Mouse (Mus musculus) CD4-positive helper T cell, adult 2 months (primary cell): ENCODE measurements around the gene Sgca.

Source experiments
- DNase-seq: peaks from one replicate; pipeline ENCODE4 v3.0.0-alpha.2; 2012; ENCODE audit warnings: low read depth, missing footprints, low spot score

Gene Sgca

DNA sequence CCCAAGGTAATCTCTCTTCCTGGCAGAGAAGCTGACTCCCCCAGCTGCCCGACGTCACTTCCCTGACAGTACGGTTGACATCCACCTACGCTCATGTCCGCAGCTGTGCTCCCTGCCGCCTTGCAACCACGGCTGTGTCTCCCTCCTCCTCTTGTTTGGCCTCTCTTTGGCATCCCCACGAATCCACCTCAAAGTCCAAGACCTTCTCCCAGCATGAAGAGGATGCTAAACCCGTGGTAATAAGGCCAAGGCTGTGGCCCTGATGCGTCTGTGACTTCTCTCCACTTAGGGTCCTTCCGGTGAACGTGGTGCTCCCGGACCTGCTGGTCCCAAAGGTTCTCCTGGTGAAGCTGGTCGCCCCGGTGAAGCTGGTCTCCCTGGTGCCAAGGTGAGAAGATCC lies 33.1 kb downstream of the Sgca start:
- DNase-seq = peak; percentile 15

DNA sequence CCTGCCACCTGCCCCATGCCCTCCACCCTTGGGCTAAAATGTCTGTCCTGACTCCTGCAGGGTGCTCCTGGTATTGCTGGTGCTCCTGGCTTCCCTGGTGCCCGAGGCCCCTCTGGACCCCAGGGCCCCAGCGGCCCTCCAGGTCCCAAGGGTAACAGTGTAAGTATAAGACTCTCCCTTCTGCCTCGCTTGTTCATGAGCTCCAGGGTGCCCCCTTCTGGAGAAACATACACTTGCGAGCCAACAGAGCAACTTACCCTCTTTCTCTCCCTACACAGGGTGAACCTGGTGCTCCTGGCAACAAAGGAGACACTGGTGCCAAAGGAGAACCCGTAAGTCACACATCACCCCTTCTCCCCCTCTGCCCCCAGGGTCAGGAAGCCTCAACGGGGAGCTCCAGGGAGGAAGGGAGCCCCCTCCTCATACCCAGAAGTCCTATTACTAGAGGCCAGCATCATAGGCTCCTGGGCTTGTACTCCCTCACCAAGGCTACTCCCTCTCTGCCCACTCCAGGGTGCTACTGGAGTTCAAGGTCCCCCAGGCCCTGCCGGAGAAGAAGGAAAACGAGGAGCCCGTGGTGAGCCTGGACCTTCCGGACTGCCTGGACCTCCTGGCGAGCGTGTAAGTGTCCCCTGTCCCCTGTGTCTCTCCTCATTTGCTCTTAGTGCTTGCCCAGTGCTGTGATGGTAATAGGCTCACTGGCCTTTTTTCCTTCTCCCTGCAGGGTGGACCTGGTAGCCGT lies 33.7 kb downstream of the Sgca start:
- peak; percentile 57 for DNase-seq

DNA sequence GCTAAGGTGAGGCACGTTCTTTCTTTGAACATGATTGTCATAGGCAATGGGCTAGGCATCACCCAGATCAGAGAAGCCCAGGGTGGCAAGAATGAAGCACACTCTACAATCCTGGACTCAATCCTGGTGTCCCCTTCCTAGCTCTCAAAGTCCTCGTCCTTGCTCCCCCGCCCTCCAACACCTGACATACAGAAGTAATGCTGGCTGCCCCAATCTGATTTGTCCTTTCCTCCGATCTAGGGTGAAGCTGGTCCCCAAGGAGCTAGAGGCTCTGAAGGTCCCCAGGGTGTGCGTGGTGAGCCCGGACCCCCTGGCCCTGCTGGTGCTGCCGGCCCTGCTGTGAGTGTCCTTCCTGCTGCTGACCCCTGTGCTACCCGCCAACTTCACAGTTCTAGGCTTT lies 34.4 kb downstream of the Sgca start:
- no peak for DNase-seq

DNA sequence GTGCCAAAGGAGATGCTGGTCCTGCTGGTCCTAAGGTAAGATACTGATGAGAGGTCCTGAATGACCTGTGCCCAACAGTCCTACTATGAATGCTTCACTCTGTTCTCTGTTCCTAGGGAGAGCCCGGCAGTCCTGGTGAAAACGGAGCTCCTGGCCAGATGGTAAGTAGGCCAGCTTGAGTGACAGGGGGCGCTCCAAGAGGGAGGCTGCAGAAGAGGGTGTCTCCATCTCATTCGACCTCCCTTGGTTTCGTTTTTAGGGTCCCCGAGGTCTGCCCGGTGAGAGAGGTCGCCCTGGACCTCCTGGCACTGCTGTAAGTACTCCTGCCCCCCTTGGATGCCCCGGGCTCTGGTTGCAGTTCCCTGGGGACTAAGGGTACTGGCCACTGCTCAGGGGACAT lies 35.0 kb downstream of the Sgca start:
- DNase-seq = no peak

DNA sequence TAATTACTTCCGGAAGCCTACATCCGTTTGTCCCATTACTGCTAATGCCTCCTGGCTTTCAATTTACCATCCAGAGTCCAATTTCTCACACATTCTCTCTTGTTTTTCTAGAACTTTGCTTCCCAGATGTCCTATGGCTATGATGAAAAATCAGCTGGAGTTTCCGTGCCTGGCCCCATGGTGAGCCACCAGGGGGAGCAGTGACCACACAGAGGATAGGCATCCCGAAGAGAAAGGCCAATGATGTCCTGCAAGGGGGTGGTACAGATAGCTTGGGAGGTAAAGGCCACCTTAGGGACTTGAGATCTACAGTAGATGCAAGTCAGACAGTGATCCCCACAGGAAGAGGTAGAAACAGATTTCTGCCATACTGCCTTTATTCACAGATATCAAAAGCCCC lies 36.8 kb downstream of the Sgca start:
- peak; percentile 61 for DNase-seq

DNA sequence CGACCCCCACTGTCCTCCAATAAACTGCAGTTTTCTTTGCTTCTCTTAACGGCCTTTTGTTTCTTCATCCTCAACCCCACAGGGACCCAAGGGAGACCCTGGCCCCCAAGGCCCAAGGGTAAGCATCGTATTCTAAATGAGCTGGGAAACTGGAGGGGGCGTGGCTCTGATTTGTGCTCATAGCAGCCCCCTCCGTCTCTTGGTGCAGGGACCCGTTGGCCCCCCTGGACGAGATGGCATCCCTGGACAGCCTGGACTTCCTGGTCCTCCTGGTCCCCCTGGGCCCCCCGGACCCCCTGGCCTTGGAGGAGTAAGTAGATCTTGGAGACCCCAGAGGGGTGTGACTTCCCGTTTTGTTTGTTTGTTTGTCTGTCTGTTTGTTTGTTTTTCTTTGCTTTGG lies 37.8 kb downstream of the Sgca start:
- no peak for DNase-seq

DNA sequence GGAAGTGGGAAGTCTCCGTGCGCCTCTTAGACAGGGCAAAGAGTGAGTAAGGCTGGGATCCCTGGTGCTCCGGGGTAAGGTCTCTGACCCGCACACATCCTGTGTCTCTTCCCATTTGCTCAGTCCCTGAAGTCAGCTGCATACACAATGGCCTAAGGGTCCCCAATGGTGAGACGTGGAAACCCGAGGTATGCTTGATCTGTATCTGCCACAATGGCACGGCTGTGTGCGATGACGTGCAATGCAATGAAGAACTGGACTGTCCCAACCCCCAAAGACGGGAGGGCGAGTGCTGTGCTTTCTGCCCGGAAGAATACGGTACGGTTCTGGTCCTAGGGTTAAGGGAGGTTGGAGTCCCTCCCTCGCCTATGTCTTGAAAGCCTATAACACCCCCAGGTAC lies 38.3 kb downstream of the Sgca start:
- peak; percentile 35 for DNase-seq

DNA sequence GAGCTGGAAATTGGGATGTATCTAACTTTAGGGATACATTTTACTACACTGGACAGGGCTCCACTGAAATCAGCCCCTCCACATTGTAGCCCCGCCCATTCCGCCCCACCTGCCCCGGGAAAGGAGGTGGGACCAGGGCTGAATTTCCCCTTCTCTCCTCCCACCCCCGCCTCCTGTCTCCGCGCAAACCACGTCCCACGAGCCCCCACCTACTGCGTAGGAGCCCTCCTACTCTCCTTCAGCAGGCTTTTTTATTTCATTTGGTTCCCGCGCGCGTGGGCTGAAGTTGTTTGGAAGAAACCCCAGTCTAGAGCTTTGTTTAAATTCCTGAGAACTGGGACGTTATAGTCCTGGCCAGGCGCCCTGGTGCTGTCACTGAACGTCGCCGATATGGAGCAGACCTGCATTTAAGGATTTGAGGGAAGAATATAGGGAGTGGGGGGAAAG lies 38.8 kb downstream of the Sgca start:
- peak; percentile 79 for DNase-seq

DNA sequence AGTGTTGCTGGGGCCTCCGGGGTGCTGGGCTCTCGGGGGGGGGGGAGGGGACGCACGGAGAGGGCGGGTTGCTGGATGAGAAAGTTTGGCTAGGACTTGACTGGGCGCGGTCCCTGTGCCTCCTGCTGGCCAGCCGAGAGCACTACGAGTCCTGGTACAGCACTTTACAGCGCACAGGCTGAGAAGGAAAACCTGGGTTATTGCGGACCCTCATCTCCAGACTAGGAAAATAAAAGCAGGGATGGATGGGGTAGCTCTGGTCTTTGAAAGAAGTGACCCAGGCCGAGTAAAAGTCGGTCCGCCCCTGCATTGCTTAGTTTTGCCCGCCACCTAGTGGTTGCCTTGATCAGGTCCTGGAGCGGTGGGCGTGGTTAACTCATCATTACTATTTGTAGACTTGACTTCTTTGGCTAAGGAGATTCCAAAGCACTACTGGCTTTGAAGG lies 39.3 kb downstream of the Sgca start:
- peak; percentile 85 for DNase-seq

DNA sequence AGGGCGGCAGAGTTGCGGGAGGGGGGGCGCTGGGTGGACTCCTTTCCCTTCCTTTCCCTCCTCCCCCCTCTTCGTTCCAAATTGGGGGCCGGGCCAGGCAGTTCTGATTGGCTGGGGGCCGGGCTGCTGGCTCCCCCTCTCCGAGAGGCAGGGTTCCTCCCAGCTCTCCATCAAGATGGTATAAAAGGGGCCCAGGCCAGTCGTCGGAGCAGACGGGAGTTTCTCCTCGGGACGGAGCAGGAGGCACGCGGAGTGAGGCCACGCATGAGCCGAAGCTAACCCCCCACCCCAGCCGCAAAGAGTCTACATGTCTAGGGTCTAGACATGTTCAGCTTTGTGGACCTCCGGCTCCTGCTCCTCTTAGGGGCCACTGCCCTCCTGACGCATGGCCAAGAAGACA lies 40.1 kb downstream of the Sgca start, which contains the start of gene Col1a1:
TSS of gene Col1a1 (plus strand) at position 180 of the 400 bp plus-strand sequence.
- no peak for DNase-seq

DNA sequence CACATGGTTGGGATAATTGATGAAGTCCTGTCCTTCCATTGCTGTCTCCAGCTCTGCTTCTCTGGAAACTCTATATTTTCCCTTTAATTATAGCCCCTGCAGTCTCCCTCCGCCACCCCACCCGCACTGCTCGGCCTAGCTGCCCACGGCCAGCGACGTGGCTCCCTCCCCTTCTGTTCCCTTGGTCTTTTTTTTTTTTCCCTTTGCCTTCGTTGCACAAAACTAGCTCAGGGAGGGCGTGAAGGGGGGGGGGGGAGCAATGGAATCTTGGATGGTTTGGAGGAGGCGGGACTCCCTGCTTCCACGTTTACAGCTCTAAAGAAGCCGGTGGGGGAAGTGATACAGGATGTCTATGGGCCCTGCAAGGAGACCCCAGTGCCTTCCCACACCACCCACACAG lies 41.6 kb downstream of the Sgca start:
- DNase-seq = no peak

DNA sequence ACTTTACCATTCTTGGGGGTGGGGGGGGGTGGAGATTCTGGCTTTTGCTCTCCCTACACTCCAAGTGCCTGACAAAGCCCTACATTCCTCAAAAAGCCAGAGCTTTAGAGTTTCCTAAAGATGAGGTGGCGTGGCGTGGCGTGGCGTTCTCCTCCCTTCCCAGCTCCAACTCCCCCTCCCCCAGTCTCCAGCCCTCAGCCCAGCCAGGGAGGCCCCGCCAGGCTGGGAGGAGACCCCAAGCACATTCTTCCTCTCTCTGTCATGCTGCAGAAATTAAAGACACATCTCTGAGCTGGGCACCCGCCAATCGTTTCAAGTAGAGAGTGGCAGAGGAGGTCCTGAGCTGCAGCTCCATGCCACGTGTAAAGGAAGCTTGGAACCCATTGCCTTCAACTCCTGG lies 42.5 kb downstream of the Sgca start:
- DNase-seq = no peak

DNA sequence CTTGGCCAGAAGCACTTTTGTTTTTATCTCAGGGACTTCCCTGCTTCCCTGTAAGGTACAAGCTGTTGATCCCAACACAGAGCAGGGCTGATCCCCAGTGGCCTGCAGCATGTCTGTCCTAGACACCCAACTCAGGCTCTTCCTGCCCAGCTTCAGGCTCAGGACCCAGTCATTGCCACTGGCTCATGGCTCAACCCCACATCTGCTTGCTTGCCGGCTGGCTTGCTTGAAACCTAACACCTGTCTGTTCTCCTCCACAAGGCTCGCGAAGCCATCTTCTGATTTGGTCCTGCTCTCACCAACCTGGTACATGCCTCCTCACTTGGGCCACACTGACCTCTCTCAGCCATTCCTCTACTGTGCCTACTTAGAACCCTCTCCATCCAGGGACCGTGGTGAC lies 46.0 kb downstream of the Sgca start:
- DNase-seq = no peak

DNA sequence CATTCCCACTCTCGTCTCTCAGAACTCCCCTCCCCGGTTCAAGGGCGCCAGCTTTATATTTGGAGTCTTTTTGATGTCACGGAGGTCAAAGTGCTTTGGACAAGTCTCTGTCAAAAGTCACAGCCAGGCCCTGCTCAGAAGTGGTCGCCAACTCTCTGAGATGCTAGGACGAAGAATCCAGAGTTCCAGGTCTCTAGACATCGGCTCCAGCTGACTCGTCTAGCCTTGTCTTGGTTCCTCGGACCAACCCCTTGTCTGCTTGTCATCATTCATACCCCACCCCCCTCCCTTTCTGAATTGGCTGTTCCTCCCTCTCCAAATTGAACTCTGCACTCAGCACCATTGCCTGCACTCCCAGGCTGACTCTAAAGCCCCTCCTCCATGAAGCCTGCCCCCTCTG lies 46.5 kb downstream of the Sgca start:
- DNase-seq = no peak

DNA sequence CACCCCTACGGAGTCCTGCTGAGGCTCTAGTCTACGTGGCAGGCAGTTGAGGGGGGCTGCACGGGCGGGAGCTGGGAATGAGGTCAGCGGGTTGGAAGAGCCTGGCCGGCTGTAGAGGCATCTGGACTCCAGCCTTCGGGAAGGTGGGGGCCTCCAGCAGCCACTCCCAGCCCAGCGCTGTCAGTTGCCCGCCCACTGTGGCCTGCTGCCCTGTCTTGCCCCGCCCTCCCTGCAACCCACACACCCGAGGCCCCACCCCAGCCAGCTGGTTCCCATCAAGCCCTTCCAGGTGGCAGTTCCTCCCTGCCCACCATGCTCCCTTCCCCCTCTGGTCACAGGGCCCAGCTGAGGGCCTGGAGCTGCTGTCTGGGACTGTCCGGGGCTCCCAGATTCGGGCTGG lies 47.3 kb downstream of the Sgca start:
- DNase-seq = no peak

DNA sequence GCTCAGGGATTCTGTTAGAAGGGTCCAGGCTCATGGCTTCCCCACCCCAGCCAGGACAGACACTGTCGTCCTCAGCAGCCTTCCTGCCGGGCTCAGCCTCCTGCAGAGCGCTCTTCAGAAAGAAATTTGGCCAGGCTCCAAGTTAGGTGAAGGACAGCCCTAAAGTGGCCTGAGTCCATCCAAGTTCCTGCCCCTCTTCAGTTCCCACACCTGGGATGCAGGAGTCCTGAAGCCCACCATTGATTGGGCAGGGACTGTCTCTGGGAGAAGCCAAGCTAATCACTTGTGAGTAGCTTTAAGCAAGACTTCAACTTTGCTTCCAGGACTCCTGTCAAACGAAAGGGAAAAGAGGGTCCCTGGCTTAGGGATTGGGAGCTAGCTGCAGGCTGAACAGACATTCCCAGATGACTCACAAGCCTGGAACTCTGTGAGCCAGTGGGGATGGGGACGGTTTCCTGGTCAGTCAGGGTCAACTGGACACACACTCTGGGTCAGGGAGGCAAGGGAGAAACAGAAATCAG lies 48.3 kb downstream of the Sgca start:
- no peak for DNase-seq

DNA sequence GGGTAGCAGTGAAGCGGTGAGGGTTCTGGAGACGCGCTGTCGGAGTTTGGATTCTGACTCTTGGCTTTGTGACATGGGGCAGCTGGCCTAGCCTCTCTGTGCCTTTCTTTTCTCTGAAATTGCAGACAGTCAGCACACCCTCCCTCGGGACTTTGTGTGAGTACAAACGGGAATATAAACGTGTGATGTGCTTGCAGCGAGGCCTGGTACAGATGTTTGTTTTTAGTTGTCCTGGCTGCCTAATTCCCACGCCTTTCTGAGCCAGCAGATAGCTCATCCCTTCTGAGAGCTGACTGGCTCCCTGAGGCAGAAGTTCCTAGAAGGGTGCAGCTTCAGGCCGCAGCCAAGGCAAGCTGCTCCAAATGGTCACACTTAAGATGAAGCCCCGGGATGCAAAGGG lies 49.7 kb downstream of the Sgca start:
- DNase-seq = no peak

DNA sequence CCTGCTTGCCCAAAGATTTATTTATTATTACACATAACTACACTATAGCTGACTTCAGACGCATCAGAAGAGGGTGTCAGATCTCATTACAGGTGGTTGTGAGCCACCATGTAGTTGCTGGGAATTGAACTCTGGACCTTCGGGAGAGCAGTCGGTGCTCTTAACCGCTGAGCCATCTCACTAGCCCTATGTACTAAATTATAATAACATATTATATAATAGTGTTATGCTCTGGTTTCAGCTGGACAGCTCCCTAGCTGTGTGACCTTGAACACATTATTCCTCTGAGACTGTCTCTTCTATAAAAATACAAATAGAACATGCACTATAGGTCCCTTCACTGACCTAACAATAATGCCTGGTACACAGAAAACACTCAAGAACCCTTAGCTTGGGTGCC lies 51.1 kb downstream of the Sgca start:
- DNase-seq = no peak

DNA sequence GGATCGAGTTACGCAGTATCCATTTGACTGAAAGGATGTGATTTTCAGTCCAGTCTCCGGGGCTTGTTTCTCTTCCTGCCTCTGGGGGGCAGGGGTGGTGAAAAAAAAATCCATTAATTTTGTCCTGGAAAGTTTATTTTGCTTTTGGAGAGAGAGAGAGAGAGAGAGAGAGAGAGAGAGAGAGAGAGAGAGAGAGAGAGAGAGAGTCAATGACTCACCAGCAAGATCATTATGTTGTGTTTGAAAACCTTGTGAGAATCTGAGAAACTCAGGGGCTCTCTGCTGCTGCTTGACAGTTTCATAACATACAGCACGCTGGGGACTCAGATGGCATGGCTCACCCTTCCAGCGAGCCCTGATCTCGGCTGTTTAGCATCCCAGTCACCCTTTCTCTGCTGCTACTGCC lies 55.1 kb downstream of the Sgca start:
- no peak for DNase-seq

DNA sequence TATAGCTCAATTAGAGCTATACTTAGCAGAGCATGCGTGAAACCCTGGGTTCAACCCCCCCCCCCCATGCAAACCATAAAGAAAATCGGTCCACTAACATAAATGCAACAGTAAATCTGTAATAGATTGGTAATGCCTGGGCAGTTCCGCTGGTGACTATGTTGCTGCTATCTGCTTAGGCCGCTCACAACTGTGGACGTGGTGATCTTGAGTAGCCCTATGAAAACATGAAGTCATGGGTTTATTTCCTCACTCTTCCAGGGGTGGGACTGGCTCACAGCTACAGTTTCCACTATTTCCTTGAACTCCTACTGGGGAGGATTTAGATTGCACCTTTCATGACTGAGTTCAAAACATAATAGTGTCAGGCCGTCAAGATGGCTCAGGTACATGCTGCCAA lies 58.4 kb downstream of the Sgca start:
- DNase-seq = no peak

DNA sequence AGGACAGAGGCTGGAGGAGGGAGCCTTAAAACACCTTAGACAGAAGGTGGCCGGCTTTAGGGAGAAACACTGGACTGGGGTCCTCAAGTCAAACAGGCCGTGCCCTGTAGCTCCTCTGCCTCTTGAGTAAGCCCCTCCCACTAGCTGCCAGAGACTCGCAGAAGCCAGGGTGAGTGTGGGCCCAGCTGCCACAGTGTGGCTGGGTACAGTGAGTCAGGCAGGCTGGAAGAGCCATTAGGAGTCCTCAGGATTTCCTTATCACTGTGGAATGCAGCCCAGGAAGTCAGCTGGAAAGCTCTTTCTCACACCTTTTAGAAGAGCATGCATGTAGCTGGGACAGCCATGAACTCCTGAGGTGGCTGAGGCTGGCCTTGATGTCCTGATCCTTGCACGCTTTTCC lies 59.6 kb downstream of the Sgca start:
- no peak for DNase-seq

DNA sequence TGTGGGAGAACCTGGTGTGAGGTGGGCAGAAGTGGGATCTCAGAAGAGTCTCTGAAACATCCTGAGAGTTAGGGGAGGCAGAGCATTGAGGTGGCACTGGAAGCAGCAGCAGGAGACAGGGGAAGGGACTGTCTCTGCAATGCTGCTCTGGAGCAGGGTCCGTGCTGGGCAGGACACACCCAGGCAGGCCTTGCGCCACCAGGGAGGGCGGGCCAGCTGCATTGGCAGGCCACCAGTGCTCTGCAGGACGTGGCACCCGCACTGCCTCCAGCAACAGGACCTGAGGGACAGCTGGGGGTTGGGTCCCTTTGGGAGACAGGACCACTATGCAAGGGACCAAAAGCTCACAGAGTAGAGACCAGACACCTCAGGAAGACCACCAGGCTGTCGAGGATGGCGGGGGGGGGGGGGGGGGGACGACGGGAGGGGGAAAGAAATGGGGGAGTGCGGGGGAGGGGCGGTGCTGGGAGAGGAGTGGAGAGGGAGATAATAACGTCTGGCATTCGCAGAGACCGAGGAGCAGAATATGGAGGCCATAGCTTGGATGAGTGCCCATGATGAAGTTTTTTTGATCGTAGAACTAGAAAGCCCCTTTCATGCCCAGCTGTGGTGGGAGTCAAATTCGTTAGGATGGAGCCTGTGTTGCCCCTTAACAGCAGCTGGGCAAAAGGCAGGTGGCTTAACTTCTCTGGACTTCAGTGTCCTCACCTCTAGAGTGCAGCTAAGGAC lies 60.3 kb downstream of the Sgca start:
- no peak for DNase-seq
